Mouse (Mus musculus) CH12.LX (cell line): ENCODE results near the gene Myo1g. TPM values are rescaled to one million over a fixed set of nuclear protein-coding genes. Genes with fewer than 3 reads are reported as not detected.

Source experiments
- DNase-seq: peaks from one replicate; pipeline ENCODE4 v3.0.0-alpha.2; 2013; ENCODE audit errors: extremely low read depth
- H3K27ac ChIP-seq: 2 replicates; pipeline ENCODE4 v1.5.1; 2012; ENCODE audit warnings: low read depth, mild to moderate bottlenecking, control low read depth, moderate library complexity; ENCODE audit not compliant: insufficient read depth
- H3K27me3 ChIP-seq: replicated peaks from 2 replicates; pipeline ENCODE3; 2012; ENCODE audit warnings: inconsistent platforms
- H3K36me3 ChIP-seq, 2 experiments: replicated peaks in 1 of 2; 2 replicates each; pipeline versions ENCODE3 to v1.6.1; 2012; ENCODE audit warnings: inconsistent platforms in 1 of 2, low read length in 1 of 2, mild to moderate bottlenecking in 1 of 2, mixed read lengths in 1 of 2, moderate library complexity in 1 of 2; ENCODE audit not compliant: control insufficient read depth in 1 of 2, insufficient read depth in 1 of 2
- H3K4me1 ChIP-seq, 2 experiments: 2 replicates each; pipeline ENCODE4 v1.6.1; 2012; ENCODE audit warnings: inconsistent platforms in 1 of 2, moderate library complexity in 1 of 2; ENCODE audit not compliant: insufficient read depth in 2 of 2, control insufficient read depth in 1 of 2
- H3K4me2 ChIP-seq: 2 replicates; pipeline ENCODE4 v1.6.1; 2012; ENCODE audit warnings: low read depth, mild to moderate bottlenecking, control low read depth; ENCODE audit not compliant: poor library complexity, insufficient read depth, severe bottlenecking
- H3K4me3 ChIP-seq, 3 experiments: fragments of 150-350 bp in 1 of 3; sonication (generic) in 1 of 3; replicated peaks in 1 of 3; 2 replicates each; pipeline versions ENCODE3 to v1.5.1; 2011 to 2012; ENCODE audit warnings: low read depth in 2 of 3, low read length in 2 of 3, mild to moderate bottlenecking in 2 of 3, moderate library complexity in 2 of 3, control low read depth in 1 of 3, improper control_type of control experiment in 1 of 3, inconsistent platforms in 1 of 3, mixed read lengths in 1 of 3; ENCODE audit not compliant: poor library complexity in 1 of 3
- H3K79me2 ChIP-seq: replicated peaks from 2 replicates; pipeline ENCODE4 v1.6.1; 2012; ENCODE audit warnings: mild to moderate bottlenecking, moderate library complexity; ENCODE audit not compliant: control insufficient read depth, poor library complexity, insufficient read depth, severe bottlenecking; ENCODE audit errors: extremely low read depth
- H3K9ac ChIP-seq: 2 replicates; pipeline ENCODE4 v1.6.1; 2012; ENCODE audit warnings: low read depth, mild to moderate bottlenecking, control low read depth, moderate library complexity; ENCODE audit not compliant: insufficient read depth
- H3K9me3 ChIP-seq: replicated peaks from 2 replicates; pipeline ENCODE3; 2012; ENCODE audit warnings: low read length, inconsistent platforms, mixed read lengths
- BHLHE40 ChIP-seq: IDR thresholded peaks from 2 replicates; pipeline ENCODE4 v1.6.1; 2011; ENCODE audit warnings: mild to moderate bottlenecking, low read depth, low read length, improper control_type of control experiment
- CHD1 ChIP-seq: IDR thresholded peaks from 2 replicates; pipeline ENCODE4 v1.6.1; 2012; ENCODE audit warnings: low read depth, low read length, improper control_type of control experiment, inconsistent platforms
- CHD2 ChIP-seq: IDR thresholded peaks from 2 replicates; pipeline ENCODE4 v1.6.1; 2011; ENCODE audit warnings: low read length, improper control_type of control experiment
- ELF1 ChIP-seq: IDR thresholded peaks from 2 replicates; pipeline ENCODE4 v1.6.1; 2014; ENCODE audit warnings: low read depth, mild to moderate bottlenecking, inconsistent platforms, low read length, improper control_type of control experiment
- EP300 ChIP-seq: IDR thresholded peaks from 2 replicates; pipeline ENCODE4 v1.6.1; 2011; ENCODE audit warnings: low read length, improper control_type of control experiment
- GABPA ChIP-seq: IDR thresholded peaks from 2 replicates; pipeline ENCODE4 v1.6.1; 2012; ENCODE audit warnings: low read depth, low read length, improper control_type of control experiment, inconsistent platforms; ENCODE audit not compliant: insufficient replicate concordance
- HCFC1 ChIP-seq: IDR thresholded peaks from 2 replicates; pipeline ENCODE4 v1.6.1; 2012; ENCODE audit warnings: low read depth, mild to moderate bottlenecking, inconsistent platforms, low read length, improper control_type of control experiment
- IRF4 ChIP-seq: IDR thresholded peaks from 2 replicates; pipeline ENCODE4 v1.6.1; 2014; ENCODE audit warnings: low read depth, mild to moderate bottlenecking, inconsistent platforms, low read length, improper control_type of control experiment
- JUN ChIP-seq: IDR thresholded peaks from 2 replicates; pipeline ENCODE4 v1.6.1; 2011; ENCODE audit warnings: low read depth, mild to moderate bottlenecking, low read length, improper control_type of control experiment, moderate library complexity; ENCODE audit not compliant: insufficient read depth
- JUND ChIP-seq: conservative IDR thresholded peaks from 2 replicates; pipeline ENCODE4 v1.6.1; 2011; ENCODE audit warnings: low read depth, low read length, improper control_type of control experiment
- KAT2A ChIP-seq: IDR thresholded peaks from 2 replicates; pipeline ENCODE4 v1.6.1; 2012; ENCODE audit warnings: low read length, improper control_type of control experiment, inconsistent platforms; ENCODE audit not compliant: insufficient replicate concordance
- MAX ChIP-seq: IDR thresholded peaks from 2 replicates; pipeline ENCODE4 v1.6.1; 2011; ENCODE audit warnings: low read length, improper control_type of control experiment
- MAZ ChIP-seq: IDR thresholded peaks from 2 replicates; pipeline ENCODE4 v1.6.1; 2012; ENCODE audit warnings: low read depth, mild to moderate bottlenecking, inconsistent platforms, low read length, improper control_type of control experiment, moderate library complexity
- MXI1 ChIP-seq: IDR thresholded peaks from 2 replicates; pipeline ENCODE4 v1.6.1; 2011; ENCODE audit warnings: mild to moderate bottlenecking, low read depth, low read length, improper control_type of control experiment
- POLR2A ChIP-seq: IDR thresholded peaks from 2 replicates; pipeline ENCODE4 v1.6.1; 2011; ENCODE audit warnings: low read depth, mild to moderate bottlenecking, improper control_type of control experiment, low read length
- POLR2AphosphoS2 ChIP-seq: IDR thresholded peaks from 2 replicates; pipeline ENCODE4 v1.6.1; 2011; ENCODE audit warnings: low read depth, low read length, improper control_type of control experiment
- RAD21 ChIP-seq: IDR thresholded peaks from 2 replicates; pipeline ENCODE4 v1.6.1; 2011; ENCODE audit warnings: low read depth, mild to moderate bottlenecking, low read length, improper control_type of control experiment, moderate library complexity
- SIN3A ChIP-seq: IDR thresholded peaks from 2 replicates; pipeline ENCODE4 v1.6.1; 2012; ENCODE audit warnings: low read length, improper control_type of control experiment, inconsistent platforms
- SMC3 ChIP-seq: IDR thresholded peaks from 2 replicates; pipeline ENCODE4 v1.6.1; 2011; ENCODE audit warnings: low read depth, low read length, improper control_type of control experiment
- TBP ChIP-seq: conservative IDR thresholded peaks from 2 replicates; pipeline ENCODE4 v1.6.1; 2011; ENCODE audit warnings: low read depth, low read length, improper control_type of control experiment
- TCF12 ChIP-seq: IDR thresholded peaks from 2 replicates; pipeline ENCODE4 v1.6.1; 2014; ENCODE audit warnings: low read depth, mild to moderate bottlenecking, inconsistent platforms, low read length, improper control_type of control experiment
- UBTF ChIP-seq: IDR thresholded peaks from 2 replicates; pipeline ENCODE4 v1.6.1; 2012; ENCODE audit warnings: low read depth, mild to moderate bottlenecking, inconsistent platforms, low read length, improper control_type of control experiment, moderate library complexity
- USF1 ChIP-seq: IDR thresholded peaks from 2 replicates; pipeline ENCODE4 v1.6.1; 2014; ENCODE audit warnings: low read depth, mild to moderate bottlenecking, inconsistent platforms, low read length, improper control_type of control experiment
- ZMIZ1 ChIP-seq: IDR thresholded peaks from 2 replicates; pipeline ENCODE4 v1.6.1; 2012; ENCODE audit warnings: low read depth, mild to moderate bottlenecking, inconsistent platforms, low read length, improper control_type of control experiment
- ZNF384 ChIP-seq: IDR thresholded peaks from 2 replicates; pipeline ENCODE4 v1.6.1; 2012; ENCODE audit warnings: low read depth, low read length, improper control_type of control experiment, inconsistent platforms
- dilution Hi-C: fragments of 300-500 bp; cut with MboI; formaldehyde crosslinking; loops from 2 replicates; pipeline ENCODE4 v1.14.3; 2020; ENCODE audit warnings: low sequenced_read_pairs; ENCODE audit not compliant: extremely low pct_unique_long_range_greater_than_20kb, extremely low pct_ligation_motif_present
- in situ Hi-C: fragments of 300-500 bp; cut with MboI; formaldehyde crosslinking; loops from 3 replicates; pipeline ENCODE4 v1.14.3; 2019; ENCODE audit warnings: low sequenced_read_pairs, low pct_ligation_motif_present, low pct_unique_long_range_greater_than_20kb, mixed read lengths
- polyA plus RNA-seq: library from polyadenylated mRNA; unstranded; fragments of >175 nt; gene quantifications from 2 replicates; pipeline ENCODE4 v1.2.1, GENCODE M21; 2012; ENCODE audit warnings: low read depth; ENCODE audit not compliant: insufficient read length
- total RNA-seq, 2 experiments: library from RNA; depleted of rRNA; stranded (reverse); fragments of 300-350 nt in 1 of 2; fragments of >200 nt in 1 of 2; gene quantifications; 2 replicates each; pipeline ENCODE4 v1.2.3; 2012 to 2014

Gene Myo1g
- total and polyA plus RNA-seq, 3 experiments: 268 to 335 (median 284) TPM

DNA sequence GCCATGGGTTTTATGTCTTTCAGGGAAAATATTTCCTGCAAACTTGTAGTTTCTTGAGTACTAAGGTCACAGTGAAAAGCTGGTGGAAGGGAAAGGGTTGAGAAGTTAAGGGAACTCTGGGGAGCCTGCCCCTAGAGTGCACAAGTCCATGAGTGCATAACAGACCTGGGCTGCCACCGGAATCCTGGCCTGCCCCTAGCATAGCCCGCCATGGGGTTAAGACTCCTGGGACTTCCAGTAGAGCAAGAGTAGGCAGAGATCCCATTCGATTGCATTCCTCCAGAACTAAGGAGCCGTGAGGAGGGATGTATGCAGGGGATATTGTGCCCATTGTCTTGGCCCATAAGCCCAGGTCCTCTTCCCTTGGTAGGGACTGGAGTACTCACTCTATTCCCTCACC lies 40.7 kb upstream of the Myo1g start:
- in situ Hi-C loops: no loop called here
- TF ChIP-seq BHLHE40: no peak
- TF ChIP-seq RAD21: no peak
- TF ChIP-seq USF1: no peak
- TF ChIP-seq HCFC1: no peak
- TF ChIP-seq EP300: no peak
- Histone ChIP-seq H3K27me3 (no peaks in the 10 kb centered on the region), H3K4me2 (no peak overlapping the region), H3K9me3 (peaks cover 3% of the 10 kb centered on the region), H3K4me3 (peak overlapping the region in 2 of 3 experiments; percentile 6 to 11), H3K9ac (no peak overlapping the region), H3K79me2 (peaks cover 17% of the 10 kb centered on the region), H3K36me3 (peaks cover 7 to 56% of the 10 kb centered on the region in 2 experiments), H3K27ac (no peak overlapping the region), H3K4me1 (peaks cover 12 to 61% of the 10 kb centered on the region in 2 experiments)
- dilution Hi-C loops: no loop called here
- no peak for DNase-seq

DNA sequence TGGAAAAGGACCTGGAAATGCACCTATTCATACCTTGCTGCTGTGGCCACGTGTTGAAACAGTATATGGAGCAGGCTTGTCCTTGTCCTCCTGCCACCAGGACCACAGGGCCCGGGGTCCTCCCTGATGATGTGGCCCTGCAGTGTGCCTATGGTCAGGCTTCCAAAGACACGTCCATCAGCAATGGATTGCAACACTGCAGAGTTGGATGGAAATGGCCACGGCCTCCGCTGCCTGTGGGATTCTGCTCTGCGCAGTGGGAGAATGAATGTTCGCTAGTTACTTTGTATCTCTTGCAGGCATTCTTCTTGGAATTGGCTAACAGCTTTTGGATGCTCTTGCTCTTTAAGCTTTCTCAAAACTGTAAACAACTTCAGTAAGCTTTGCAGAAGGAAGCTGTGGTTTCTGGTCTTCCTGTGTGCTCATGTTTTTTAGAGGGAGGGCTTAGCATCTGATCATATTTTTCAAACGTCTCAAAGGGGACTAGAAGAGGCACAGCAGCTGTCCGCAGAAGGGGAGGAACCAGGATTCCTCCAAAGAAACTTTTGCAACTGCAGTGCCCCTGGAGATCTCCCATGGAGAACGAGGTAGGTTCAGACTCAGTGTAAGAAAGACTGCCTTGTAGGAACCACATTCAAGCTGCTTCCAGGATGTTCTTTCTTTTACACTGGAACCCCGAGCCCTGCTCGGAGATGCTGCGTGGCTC lies 40.0 kb upstream of the Myo1g start:
- H3K27me3 ChIP-seq: no peaks in the 10 kb centered on the region
- no peak overlapping the region for H3K9ac ChIP-seq
- peak; percentile 39 for DNase-seq
- peaks cover 21% of the 10 kb centered on the region for H3K79me2 ChIP-seq
- peaks cover 7 to 56% of the 10 kb centered on the region in 2 experiments for H3K36me3 ChIP-seq
- peaks cover 3% of the 10 kb centered on the region for H3K9me3 ChIP-seq
- peak overlapping the region; percentile 17 for H3K4me2 ChIP-seq
- peaks cover 12 to 57% of the 10 kb centered on the region in 2 experiments for H3K4me1 ChIP-seq
- dilution Hi-C loops: no loop called here
- H3K27ac ChIP-seq: no peak overlapping the region
- H3K4me3 ChIP-seq: peak overlapping the region; percentile 6 to 20 (median 17)
- TF ChIP-seq TCF12 (no peak), RAD21 (no peak), ZNF384 (no peak), POLR2A (no peak), KAT2A (no peak), EP300 (no peak), POLR2AphosphoS2 (no peak)
- in situ Hi-C loops: no loop called here

DNA sequence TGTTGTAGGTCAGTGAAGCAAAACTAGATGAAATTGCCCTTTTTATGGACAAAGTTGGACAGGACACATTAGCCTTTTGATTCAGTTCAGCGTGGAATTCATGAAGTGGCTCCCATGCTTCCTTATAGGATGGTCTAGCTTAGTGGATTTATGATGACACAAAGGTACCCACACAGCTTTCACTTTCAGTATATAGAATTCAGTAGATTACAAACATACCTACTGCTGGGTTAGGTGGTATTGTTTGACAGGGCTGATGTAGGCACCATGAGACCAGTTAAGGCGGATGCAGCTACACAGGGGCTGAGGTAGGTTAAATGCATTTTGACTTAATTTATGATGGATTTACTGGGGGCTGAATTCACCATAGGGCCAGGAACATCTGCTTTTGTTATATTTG lies 39.2 kb upstream of the Myo1g start:
- Histone ChIP-seq H3K36me3 (peaks cover 4 to 55% of the 10 kb centered on the region in 2 experiments), H3K4me2 (0 out of 2 replicates have a peak overlapping the region, but pooled peaks have one; percentile 4), H3K9me3 (peaks cover 3% of the 10 kb centered on the region), H3K9ac (no peak overlapping the region), H3K4me1 (peaks cover 12 to 63% of the 10 kb centered on the region in 2 experiments), H3K27ac (no peak overlapping the region), H3K79me2 (peaks cover 23% of the 10 kb centered on the region), H3K27me3 (no peaks in the 10 kb centered on the region), H3K4me3 (no peak overlapping the region)
- in situ Hi-C loops (no loop called here), dilution Hi-C loops (no loop called here)
- no peak for DNase-seq
- TF ChIP-seq GABPA (no peak), UBTF (no peak), SIN3A (no peak), ELF1 (no peak), MAX (no peak), SMC3 (no peak), JUND (no peak), JUN (no peak), CHD2 (no peak), ZMIZ1 (no peak), POLR2A (no peak), KAT2A (no peak), TBP (no peak), MAZ (no peak), RAD21 (no peak), EP300 (no peak), CHD1 (no peak), MXI1 (no peak), IRF4 (no peak)
